Mouse (Mus musculus): Measurements from ENCODE around the gene Cenpf.
A peak's percentile ranks its signal among the peaks of the same experiment; 100 is the strongest.

The Cenpf gene

GRCm38 (mm10) chr1:189630026-189630425 is 57.9 kb downstream of the Cenpf start:
- DNase-seq (ENCODE audit: low read depth): no peak

GRCm38 (mm10) chr1:189627976-189628768 is 59.7 kb downstream of the Cenpf start:
- DNase-seq (ENCODE audit: low read depth): peak; percentile 73

DNA sequence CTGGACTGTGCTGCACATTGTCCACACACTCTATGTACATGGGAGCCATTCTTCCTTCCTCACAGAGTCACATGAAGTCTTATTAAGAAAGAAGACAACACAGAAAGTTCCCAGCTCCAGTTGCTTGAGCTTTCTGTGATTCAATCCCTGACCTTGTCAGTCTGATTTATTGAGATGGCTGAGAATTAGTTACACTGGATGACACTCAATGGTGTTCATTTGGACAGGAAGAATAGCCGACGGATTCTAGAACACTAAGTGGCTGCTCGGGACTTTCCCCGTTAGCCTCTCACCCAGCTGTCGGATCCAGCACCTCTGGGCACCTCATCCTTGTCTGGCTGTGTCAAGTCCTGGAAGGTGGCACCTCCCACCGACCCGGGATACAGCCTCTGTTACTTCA is 63.1 kb downstream of the Cenpf start:
- DNase-seq (ENCODE audit: low read depth): no peak

GRCm38 (mm10) chr1:189618970-189619740 is 68.7 kb downstream of the Cenpf start:
- no peak for DNase-seq (ENCODE audit: low read depth)

DNA sequence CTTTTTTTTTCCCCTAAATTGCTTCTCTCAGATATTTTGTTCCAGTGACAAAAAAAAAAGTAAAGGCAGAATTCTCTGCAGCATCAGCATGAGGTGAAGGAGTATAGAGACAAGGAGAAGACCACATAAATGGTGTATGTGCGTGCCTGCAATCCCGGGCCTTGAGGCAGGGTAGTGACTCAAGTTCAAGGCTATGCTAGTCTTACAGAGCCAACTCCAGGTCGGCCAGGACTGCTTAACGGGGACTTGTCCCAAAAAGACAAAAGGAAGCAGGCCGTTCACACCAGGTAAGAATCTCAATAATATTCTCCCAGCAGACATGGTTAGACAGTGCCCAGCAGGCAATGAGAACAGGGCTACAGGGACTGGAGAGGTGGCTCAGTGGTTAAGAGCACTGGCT is 70.5 kb downstream of the Cenpf start:
- no peak for DNase-seq (ENCODE audit: low read depth)

DNA sequence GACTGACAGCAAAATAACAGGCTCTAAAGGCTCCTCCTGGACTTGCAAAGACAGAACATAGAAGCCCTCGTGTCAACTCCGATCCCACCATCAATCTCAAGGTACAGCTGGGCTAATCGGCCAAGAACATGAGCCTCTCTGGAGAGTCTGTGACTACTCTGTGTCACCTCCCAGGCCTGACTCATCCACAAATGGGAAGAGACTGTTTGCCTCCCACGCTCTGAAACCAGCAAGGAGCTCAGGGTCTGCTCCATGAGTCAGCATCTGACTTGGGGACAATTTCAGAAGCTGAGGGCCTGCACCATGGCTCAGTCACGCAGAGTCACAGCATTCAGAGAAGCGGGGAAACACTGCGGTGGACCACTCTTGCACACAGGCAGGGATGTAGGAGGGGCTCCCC is 72.6 kb downstream of the Cenpf start:
- no peak for DNase-seq (ENCODE audit: low read depth)

DNA sequence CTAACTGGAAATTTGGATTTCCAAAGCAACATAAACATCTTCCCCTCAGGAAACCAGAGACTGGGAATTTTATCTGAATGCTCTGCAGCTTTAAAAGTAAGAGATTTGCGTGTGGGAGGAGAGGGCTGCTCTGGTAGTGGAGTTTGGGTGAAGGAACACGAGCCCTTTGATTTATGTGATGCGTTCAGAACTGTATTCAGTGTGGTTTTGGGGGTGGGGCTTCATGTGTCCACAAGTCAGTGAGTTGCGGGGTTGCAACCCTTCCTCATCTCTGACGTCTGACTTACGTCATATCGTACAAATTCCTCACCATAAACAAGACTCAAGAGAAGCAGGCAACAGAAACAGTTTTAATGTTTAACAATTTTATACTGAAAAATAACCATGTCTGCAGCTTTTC is 74.8 kb downstream of the Cenpf start:
- DNase-seq (ENCODE audit: low read depth): peak; percentile 8

DNA sequence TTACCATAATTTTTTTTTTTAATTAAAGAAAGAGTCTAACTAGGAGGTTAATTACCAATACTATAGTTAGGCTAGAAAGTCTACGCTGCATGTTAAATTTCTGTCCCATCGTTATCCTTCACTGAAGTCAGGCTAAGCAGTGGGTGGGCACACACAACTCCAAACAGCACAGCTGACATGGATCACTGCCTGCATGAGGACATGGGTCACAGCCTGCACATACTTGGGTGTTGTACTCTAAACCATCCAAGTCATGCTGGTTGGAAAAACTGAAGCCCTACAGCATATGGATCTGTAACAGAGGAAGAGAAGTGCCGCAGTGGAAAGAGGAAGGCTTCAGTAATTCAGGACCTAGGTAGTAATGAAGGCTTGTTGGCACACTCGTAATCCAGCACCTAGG is 76.1 kb downstream of the Cenpf start:
- DNase-seq (ENCODE audit: low read depth): no peak

DNA sequence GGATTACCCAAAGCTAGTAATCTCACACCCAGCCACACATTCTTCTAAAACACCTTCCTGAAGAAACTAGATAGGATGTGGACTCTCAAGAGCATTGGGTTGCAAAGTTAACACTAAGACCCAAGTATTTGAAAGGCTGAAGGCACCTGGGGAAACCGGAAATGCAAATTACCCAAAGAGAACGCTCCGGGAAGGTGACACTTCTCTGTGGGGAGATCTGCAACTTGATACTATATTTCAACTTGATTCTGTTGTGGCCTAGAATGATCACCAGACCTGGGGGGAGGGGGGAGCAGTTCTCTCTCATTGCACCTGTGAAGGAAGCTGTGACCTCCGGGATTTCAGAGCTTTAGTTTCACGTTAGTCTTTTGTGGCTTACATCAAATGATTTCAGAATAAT is 79.2 kb downstream of the Cenpf start:
- peak; percentile 69 for DNase-seq (ENCODE audit: low read depth)

DNA sequence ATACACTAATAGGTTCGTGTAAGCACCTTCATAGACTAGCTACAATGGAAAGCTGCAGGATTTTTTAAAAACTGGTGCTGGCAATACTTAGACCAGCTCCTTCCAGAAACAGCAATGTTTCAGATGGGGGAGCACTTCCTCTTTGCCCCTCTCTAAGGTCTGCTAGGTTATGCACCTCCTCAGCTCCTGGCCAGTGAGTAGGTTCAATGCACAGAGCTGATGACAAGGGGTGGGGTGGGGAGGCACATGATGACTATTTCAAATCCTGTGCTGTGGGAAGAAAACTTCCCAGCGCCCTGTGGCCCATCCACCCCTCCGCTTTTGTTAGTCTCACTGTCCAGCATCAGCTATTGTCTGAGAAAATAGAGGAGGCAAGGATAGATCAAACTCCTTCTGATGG is 79.8 kb downstream of the Cenpf start:
- no peak for DNase-seq (ENCODE audit: low read depth)

DNA sequence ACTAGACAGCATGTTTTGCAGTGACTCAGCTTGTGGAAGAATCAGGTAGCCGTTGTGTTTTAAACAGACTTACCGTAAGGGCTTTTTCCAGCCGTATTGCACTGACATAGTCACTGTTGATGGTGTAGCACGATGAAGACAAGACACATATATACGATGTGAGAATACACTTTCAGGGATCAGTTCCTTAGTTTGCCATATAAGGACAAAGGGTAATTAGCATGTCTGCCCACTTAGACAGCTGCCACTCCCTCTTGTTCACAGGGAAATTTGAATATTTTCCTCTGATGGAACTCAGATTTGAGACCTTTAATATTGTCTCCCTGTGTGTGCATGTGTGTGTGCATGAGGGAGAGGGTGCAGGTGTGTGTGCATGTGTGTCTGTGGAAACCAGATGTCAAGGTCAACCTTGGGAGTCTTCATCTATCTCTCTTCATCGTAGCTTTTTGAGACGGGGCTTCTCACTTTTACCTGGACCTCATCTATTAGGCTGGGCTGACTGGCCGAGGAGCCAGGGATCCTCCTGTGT is 82.2 kb downstream of the Cenpf start:
- DNase-seq (ENCODE audit: low read depth): no peak

DNA sequence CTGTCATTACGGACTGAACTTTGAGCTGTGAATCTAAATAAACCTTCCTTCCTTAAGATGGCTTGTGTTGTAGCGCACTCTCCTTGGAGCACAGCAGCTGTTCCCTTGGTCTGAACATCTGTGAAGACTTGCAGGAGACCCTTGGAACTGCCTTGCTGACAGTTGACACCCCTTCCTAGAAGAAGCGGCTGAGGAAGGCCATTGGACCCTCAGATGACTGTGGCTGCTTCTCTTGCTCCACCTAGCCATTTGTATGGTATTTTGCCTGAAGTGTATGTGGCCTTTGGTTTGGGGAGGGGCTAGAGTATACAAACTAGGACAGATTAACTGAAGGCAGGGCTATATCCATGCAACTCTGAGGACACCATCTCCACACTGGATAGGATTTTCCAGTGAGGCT is 90.8 kb downstream of the Cenpf start:
- DNase-seq (ENCODE audit: low read depth): no peak

Measured in naive thymus-derived CD4-positive, alpha-beta T cell, adult 2 months (primary cell).